Comparison of ENCODE assay signal across 10 mouse cellular contexts in the genomic region with DNA sequence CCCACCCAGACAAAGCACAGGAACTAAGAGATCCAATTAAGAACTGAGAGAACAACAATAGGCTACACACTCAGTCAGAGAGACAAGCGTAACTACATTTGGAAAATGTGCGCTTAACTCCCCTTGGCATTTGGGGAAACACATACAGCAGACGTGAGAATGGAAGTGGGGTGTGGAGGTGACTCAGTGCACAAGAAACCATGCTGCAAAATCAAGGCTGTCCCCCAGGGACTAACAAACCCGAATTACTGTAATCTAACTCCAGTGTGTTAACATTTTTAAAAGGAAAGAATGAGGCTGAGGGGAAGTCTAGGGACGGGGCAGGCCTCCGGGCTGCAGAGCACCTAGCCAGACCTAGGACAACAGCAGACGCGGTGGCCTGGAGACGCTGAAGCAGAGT. TPM values are rescaled to one million over a fixed set of nuclear protein-coding genes. Genes with fewer than 3 reads are reported as not detected.
DNase-seq lines count a peak whose midpoint lies in the region; ATAC-seq and TF ChIP-seq lines count a peak whose summit lies in the region.
"Had no signal": no experiment of that assay in that cellular context is flagged by ENCODE, and none has a peak within 500 bp of the region (broad histone marks: within the 10 kb centered on the region; RNA-seq: fewer than 3 reads in every experiment).

No protein-coding gene starts in this region.

- no peak for TF ChIP-seq POLR2A in limb, embryonic 14.5 days (IDR thresholded peaks at IDR 0.05; ENCODE audit: borderline replicate concordance, extremely low read depth, insufficient read depth, insufficient read length)

- H3K4me2 ChIP-seq in forebrain, embryonic 12.5 days: no peak overlapping the region
- H3K4me2 ChIP-seq in forebrain, postnatal 0 days (ENCODE audit: low read depth): no peak overlapping the region
- no peak overlapping the region for H3K4me2 ChIP-seq in midbrain, embryonic 13.5 days (replicated peaks)
- no peak overlapping the region for H3K4me2 ChIP-seq in embryonic facial prominence, embryonic 11.5 days (ENCODE audit: low read depth, low read length)
- H3K4me2 ChIP-seq in limb, embryonic 14.5 days (replicated peaks; ENCODE audit: low read depth, low read length, severe bottlenecking): no peak overlapping the region
- H3K4me2 ChIP-seq in intestine, embryonic 16.5 days (ENCODE audit: low read depth, low read length): no peak overlapping the region

- no peak for ATAC-seq in forebrain, embryonic 12.5 days (ENCODE audit: low FRiP score)
- ATAC-seq in forebrain, postnatal 0 days: no peak
- ATAC-seq in midbrain, embryonic 13.5 days: no peak
- ATAC-seq in embryonic facial prominence, embryonic 11.5 days (replicated peaks; ENCODE audit: insufficient number of reproducible peaks, low FRiP score, low TSS enrichment, low read depth): peak; percentile 58; the same call in 1 of the 2 replicates
- peak; percentile 25; the same call in 1 of the 2 replicates for ATAC-seq in limb, embryonic 14.5 days (ENCODE audit: low FRiP score, low read depth)
- no peak for ATAC-seq in intestine, embryonic 16.5 days
- ATAC-seq: inflammation-experienced regulatory T-cells, adult 6 months had no signal

- no peak for TF ChIP-seq CTCF in forebrain, postnatal 0 days (IDR thresholded peaks at IDR 0.05; ENCODE audit: low read depth)

- H3K27ac ChIP-seq in forebrain, embryonic 12.5 days: 0 out of 2 replicates have a peak overlapping the region, but pooled peaks have one; percentile 53
- H3K27ac ChIP-seq in forebrain, postnatal 0 days (ENCODE audit: low read depth, low read length): no peak overlapping the region; the same call in 1 of the 2 replicates
- 0 out of 2 replicates have a peak overlapping the region, but pooled peaks have one; percentile 7 for H3K27ac ChIP-seq in midbrain, embryonic 13.5 days
- no peak overlapping the region for H3K27ac ChIP-seq in midbrain, embryonic 10.5 days (replicated peaks)
- no peak overlapping the region; the same call in 1 of the 2 replicates for H3K27ac ChIP-seq in embryonic facial prominence, embryonic 11.5 days (replicated peaks; ENCODE audit: low read depth, low read length)
- H3K27ac ChIP-seq in limb, embryonic 14.5 days (replicated peaks; ENCODE audit: low read depth, low read length): 0 out of 2 replicates have a peak overlapping the region, but pooled peaks have one; percentile 33
- H3K27ac ChIP-seq in intestine, embryonic 16.5 days (ENCODE audit: low read length): no peak overlapping the region

- WGBS in forebrain, embryonic 12.5 days: 83% methylated on average over 9 of the region's 9 CpGs
- 79% methylated on average over 9 of the region's 9 CpGs for WGBS in forebrain, postnatal 0 days
- 83% methylated on average over 9 of the region's 9 CpGs for WGBS in midbrain, embryonic 13.5 days
- 91% methylated on average over 9 of the region's 9 CpGs for WGBS in midbrain, embryonic 10.5 days
- WGBS in embryonic facial prominence, embryonic 11.5 days: 69% methylated on average over 9 of the region's 9 CpGs
- WGBS in limb, embryonic 14.5 days: 53% methylated on average over 9 of the region's 9 CpGs
- WGBS in intestine, embryonic 16.5 days: 87% methylated on average over 9 of the region's 9 CpGs

- no peak overlapping the region for H3K9ac ChIP-seq in forebrain, embryonic 12.5 days
- no peak overlapping the region for H3K9ac ChIP-seq in forebrain, postnatal 0 days
- no peak overlapping the region for H3K9ac ChIP-seq in midbrain, embryonic 13.5 days (replicated peaks)
- H3K9ac ChIP-seq in embryonic facial prominence, embryonic 11.5 days (replicated peaks; ENCODE audit: low read length): 0 out of 2 replicates have a peak overlapping the region, but pooled peaks have one; percentile 19
- 0 out of 2 replicates have a peak overlapping the region, but pooled peaks have one; percentile 16 for H3K9ac ChIP-seq in limb, embryonic 14.5 days (ENCODE audit: low read depth, low read length, severe bottlenecking)
- H3K9ac ChIP-seq in intestine, embryonic 16.5 days (ENCODE audit: low read depth, low read length): no peak overlapping the region

- peaks cover 89% of the 10 kb centered on the region for H3K36me3 ChIP-seq in forebrain, embryonic 12.5 days (replicated peaks)
- peaks cover 61% of the 10 kb centered on the region for H3K36me3 ChIP-seq in forebrain, postnatal 0 days (ENCODE audit: insufficient read depth)
- peaks cover 83% of the 10 kb centered on the region for H3K36me3 ChIP-seq in midbrain, embryonic 13.5 days
- peaks cover 97% of the 10 kb centered on the region for H3K36me3 ChIP-seq in midbrain, embryonic 10.5 days
- H3K36me3 ChIP-seq in embryonic facial prominence, embryonic 11.5 days (replicated peaks; ENCODE audit: control insufficient read depth, insufficient read depth, low read depth, low read length): peaks cover 23% of the 10 kb centered on the region
- H3K36me3 ChIP-seq in limb, embryonic 14.5 days (ENCODE audit: control insufficient read depth, insufficient read depth, low read length): peaks cover 91% of the 10 kb centered on the region
- H3K36me3 ChIP-seq in intestine, embryonic 16.5 days (ENCODE audit: control insufficient read depth, insufficient read depth, low read length): peaks cover 32% of the 10 kb centered on the region

- no peaks in the 10 kb centered on the region for H3K27me3 ChIP-seq in forebrain, embryonic 12.5 days
- H3K27me3 ChIP-seq in forebrain, postnatal 0 days (ENCODE audit: insufficient read depth, low read length): no peaks in the 10 kb centered on the region
- no peaks in the 10 kb centered on the region for H3K27me3 ChIP-seq in midbrain, embryonic 13.5 days
- H3K27me3 ChIP-seq in midbrain, embryonic 10.5 days (ENCODE audit: low read depth, poor library complexity, severe bottlenecking): no peaks in the 10 kb centered on the region
- no peaks in the 10 kb centered on the region for H3K27me3 ChIP-seq in embryonic facial prominence, embryonic 11.5 days (ENCODE audit: control insufficient read depth, insufficient read depth, low read length)
- H3K27me3 ChIP-seq in limb, embryonic 14.5 days (ENCODE audit: control insufficient read depth, insufficient read depth, low read length): no peaks in the 10 kb centered on the region
- H3K27me3 ChIP-seq in intestine, embryonic 16.5 days (replicated peaks; ENCODE audit: control insufficient read depth, insufficient read depth, low read length): no peaks in the 10 kb centered on the region

- H3K4me3 ChIP-seq in forebrain, embryonic 12.5 days (replicated peaks): no peak overlapping the region
- no peak overlapping the region for H3K4me3 ChIP-seq in forebrain, postnatal 0 days (ENCODE audit: low read depth, low read length)
- H3K4me3 ChIP-seq in midbrain, embryonic 13.5 days (replicated peaks): no peak overlapping the region
- no peak overlapping the region for H3K4me3 ChIP-seq in midbrain, embryonic 10.5 days
- no peak overlapping the region for H3K4me3 ChIP-seq in embryonic facial prominence, embryonic 11.5 days (ENCODE audit: low read depth, low read length)
- no peak overlapping the region for H3K4me3 ChIP-seq in limb, embryonic 14.5 days (replicated peaks; ENCODE audit: low read length)
- no peak overlapping the region for H3K4me3 ChIP-seq in intestine, embryonic 16.5 days (ENCODE audit: low read length)
- H3K4me3 ChIP-seq: erythroblast, embryonic 14.5 days had no signal

- H3K9me3 ChIP-seq in forebrain, embryonic 12.5 days: no peaks in the 10 kb centered on the region
- H3K9me3 ChIP-seq in forebrain, postnatal 0 days (ENCODE audit: low read length): no peaks in the 10 kb centered on the region
- H3K9me3 ChIP-seq in midbrain, embryonic 13.5 days: no peaks in the 10 kb centered on the region
- H3K9me3 ChIP-seq in midbrain, embryonic 10.5 days (replicated peaks): no peaks in the 10 kb centered on the region; the same call in 1 of the 2 replicates
- H3K9me3 ChIP-seq in embryonic facial prominence, embryonic 11.5 days (replicated peaks; ENCODE audit: control insufficient read depth, low read length): no peaks in the 10 kb centered on the region
- H3K9me3 ChIP-seq in limb, embryonic 14.5 days (ENCODE audit: control insufficient read depth, low read length): no peaks in the 10 kb centered on the region
- H3K9me3 ChIP-seq in intestine, embryonic 16.5 days (ENCODE audit: control insufficient read depth, low read length): no peaks in the 10 kb centered on the region

- DNase-seq in forebrain, postnatal 0 days: no peak
- no peak for DNase-seq in midbrain, embryonic 10.5 days (ENCODE audit: low spot score)
- DNase-seq in embryonic facial prominence, embryonic 11.5 days (ENCODE audit: low spot score): no peak
- no peak for DNase-seq in limb, embryonic 14.5 days (ENCODE audit: low spot score)
- no peak for DNase-seq in frontal cortex, postnatal 36 days (ENCODE audit: low spot score in 2 of 2)

- H3K4me1 ChIP-seq in forebrain, embryonic 12.5 days: peaks cover 2% of the 10 kb centered on the region; the same call in 1 of the 2 replicates
- H3K4me1 ChIP-seq in forebrain, postnatal 0 days (ENCODE audit: insufficient read depth): no peaks in the 10 kb centered on the region
- H3K4me1 ChIP-seq in midbrain, embryonic 13.5 days (replicated peaks): peaks cover 10% of the 10 kb centered on the region
- peaks cover 4% of the 10 kb centered on the region; the same call in 1 of the 2 replicates for H3K4me1 ChIP-seq in midbrain, embryonic 10.5 days
- no peaks in the 10 kb centered on the region for H3K4me1 ChIP-seq in embryonic facial prominence, embryonic 11.5 days (ENCODE audit: control insufficient read depth, insufficient read depth, low read length)
- H3K4me1 ChIP-seq in limb, embryonic 14.5 days (ENCODE audit: control insufficient read depth, insufficient read depth, low read length): peaks cover 4% of the 10 kb centered on the region; the same call in 1 of the 2 replicates
- H3K4me1 ChIP-seq in intestine, embryonic 16.5 days (ENCODE audit: control insufficient read depth, insufficient read depth, low read length): no peaks in the 10 kb centered on the region

RNA-seq across cellular contexts. Expression of gene Ube4b, which starts 52.6 kb away (rescaled TPM):
- 68.9 and 76.0 TPM in 2 replicates for polyA plus RNA-seq in forebrain, embryonic 12.5 days (2016; fragmentation: Nextera tagmentation; extraction: Ambion mirVana)
- total RNA-seq in forebrain, postnatal 0 days (2014; rRNA removed): 81.0 and 93.3 TPM in 2 replicates
- polyA plus RNA-seq in forebrain, postnatal 0 days (2015; fragmentation: Nextera tagmentation; extraction: Ambion mirVana): 41.0 and 47.6 TPM in 2 replicates
- 56.5 and 65.4 TPM in 2 replicates for polyA plus RNA-seq in midbrain, embryonic 13.5 days (2015; fragmentation: Nextera tagmentation; extraction: Ambion mirVana)
- polyA plus RNA-seq in midbrain, embryonic 10.5 days (2016; fragmentation: Nextera tagmentation; extraction: Ambion mirVana): 56.2 and 60.9 TPM in 2 replicates
- polyA plus RNA-seq in embryonic facial prominence, embryonic 11.5 days (2014; fragmentation: Nextera tagmentation; extraction: Ambion mirVana): 54.2 and 54.5 TPM in 2 replicates
- polyA plus RNA-seq in limb, embryonic 14.5 days (2012; rRNA removed): 82.1 and 95.0 TPM in 2 replicates
- 39.8 and 45.1 TPM in 2 replicates for polyA plus RNA-seq in limb, embryonic 14.5 days (2014; fragmentation: Nextera tagmentation; extraction: Ambion mirVana)
- polyA plus RNA-seq in intestine, embryonic 16.5 days (2015; fragmentation: Nextera tagmentation; extraction: Ambion mirVana): 31.1 and 34.4 TPM in 2 replicates

Comparison
In these comparisons a context has a peak if more than half of its experiments do, and no peak if none do; other contexts are left out.
1. H3K27ac ChIP-seq: peak in forebrain, embryonic 12.5 days (single experiment), midbrain, embryonic 13.5 days (single experiment) and limb, embryonic 14.5 days (single experiment); none in forebrain, postnatal 0 days (single experiment), midbrain, embryonic 10.5 days (single experiment), embryonic facial prominence, embryonic 11.5 days (single experiment) and intestine, embryonic 16.5 days (single experiment).
2. ATAC-seq: peak in embryonic facial prominence, embryonic 11.5 days (single experiment) and limb, embryonic 14.5 days (single experiment); none in forebrain, embryonic 12.5 days (single experiment), forebrain, postnatal 0 days (single experiment), midbrain, embryonic 13.5 days (single experiment) and intestine, embryonic 16.5 days (single experiment).
3. H3K9ac ChIP-seq: peak in embryonic facial prominence, embryonic 11.5 days (single experiment) and limb, embryonic 14.5 days (single experiment); none in forebrain, embryonic 12.5 days (single experiment), forebrain, postnatal 0 days (single experiment), midbrain, embryonic 13.5 days (single experiment) and intestine, embryonic 16.5 days (single experiment).